Mouse (Mus musculus) C2C12 (cell line): ENCODE results near the gene Antxr1.

Experiments
- CEBPB ChIP-seq: IDR thresholded peaks from one replicate; pipeline ENCODE4 v1.6.1; 2011; ENCODE audit warnings: low read depth, mild to moderate bottlenecking, control low read depth, moderate library complexity
- CTCF ChIP-seq: IDR thresholded peaks from one replicate; pipeline ENCODE4 v1.5.1; 2011; ENCODE audit not compliant: control insufficient read depth, insufficient read depth, insufficient read length
- FOSL1 ChIP-seq: IDR thresholded peaks from one replicate; pipeline ENCODE4 v1.8.0; 2011; ENCODE audit warnings: mild to moderate bottlenecking, low read length; ENCODE audit not compliant: poor library complexity, insufficient read depth, severe bottlenecking
- MAX ChIP-seq: IDR thresholded peaks from one replicate; pipeline ENCODE4 v1.6.1; 2011; ENCODE audit warnings: mild to moderate bottlenecking, control low read depth
- MYOD1 ChIP-seq: IDR thresholded peaks from one replicate; pipeline ENCODE4 v1.6.1; 2011; ENCODE audit warnings: low read depth; ENCODE audit not compliant: control insufficient read depth, insufficient read length
- MYOG ChIP-seq: IDR thresholded peaks from one replicate; pipeline ENCODE4 v1.6.1; 2011; ENCODE audit not compliant: control insufficient read depth, insufficient read length; ENCODE audit errors: extremely low read depth
- USF1 ChIP-seq: IDR thresholded peaks from one replicate; pipeline ENCODE4 v1.6.1; 2011; ENCODE audit warnings: low read depth, mild to moderate bottlenecking, control low read depth, moderate library complexity

DNA sequence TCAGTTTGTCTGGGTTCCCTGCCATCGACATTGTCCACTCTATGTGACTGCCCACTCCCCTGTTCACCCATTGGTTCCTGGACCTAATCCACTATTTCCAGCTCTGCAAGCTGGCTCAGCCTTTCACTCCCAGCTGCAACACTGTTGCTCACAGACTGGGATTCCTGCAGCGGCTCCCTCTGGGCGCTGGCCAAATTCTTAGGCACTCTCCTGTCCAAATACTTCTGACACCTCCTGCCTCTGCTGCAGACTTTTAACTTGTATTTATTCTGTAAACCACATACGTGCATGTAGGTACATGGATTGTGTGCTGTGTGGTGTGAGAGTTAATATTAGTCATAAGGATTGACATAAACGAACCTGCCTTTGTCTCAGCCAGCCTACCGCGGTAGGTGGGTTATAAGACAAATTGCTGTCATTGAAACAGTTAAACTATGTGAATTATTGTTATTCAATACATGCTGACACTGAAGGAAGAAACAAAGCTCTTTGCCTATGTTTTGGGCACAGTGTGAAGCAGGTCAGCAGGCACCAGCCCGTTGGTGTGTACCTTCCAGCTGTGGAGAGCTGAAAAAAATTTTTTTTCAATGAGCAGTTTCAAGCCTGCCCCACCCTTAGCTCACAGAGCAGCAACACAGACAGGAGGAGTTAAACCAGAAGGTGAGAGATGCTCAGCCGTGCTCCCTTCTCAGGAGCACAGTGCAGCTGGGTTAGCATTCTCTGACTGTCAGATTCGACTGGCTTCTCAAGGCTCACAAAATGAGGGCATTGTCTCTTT is 112.6 kb downstream of the Antxr1 start:
- TF ChIP-seq CTCF (no peak), CEBPB (no peak), MYOD1 (no peak), MAX (no peak), USF1 (no peak), MYOG (no peak), FOSL1 (no peak)
